Mouse (Mus musculus): ENCODE measurements around the gene Rad50.

Gene Rad50

GRCm38 (mm10) chr11:53634556-53634955 lies 72.6 kb downstream of the Rad50 start, which contains the start of gene Il13:
Il13 (minus strand) TSS chr11:53634702.
- DNase-seq (ENCODE audit: low spot score in 2 of 2), result no peak

DNA sequence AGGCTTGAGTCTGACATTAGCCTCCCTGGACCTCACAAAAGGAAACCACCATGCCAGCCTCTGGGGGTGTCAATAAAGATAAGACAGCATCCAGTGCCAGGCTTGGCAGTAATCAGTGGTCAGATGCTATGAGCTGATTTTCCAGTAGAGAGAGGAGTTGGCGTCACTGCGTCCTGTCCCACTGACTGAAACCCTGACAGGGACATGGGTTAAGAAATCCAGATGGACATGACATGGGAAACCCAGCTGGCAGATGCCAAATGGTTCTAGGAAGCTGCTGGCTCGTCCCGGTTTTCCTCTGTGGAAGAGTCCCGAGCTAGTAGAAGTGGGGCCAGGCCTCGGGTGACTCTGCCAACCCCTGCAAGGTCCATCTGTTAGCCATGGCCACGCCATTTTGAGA lies 73.5 kb downstream of the Rad50 start:
- no peak for DNase-seq (ENCODE audit: low spot score in 2 of 2)

GRCm38 (mm10) chr11:53632122-53632733 lies 74.9 kb downstream of the Rad50 start:
- DNase-seq (ENCODE audit: low spot score in 2 of 2), result peak in 1 of 2 experiments; percentile 14

- DNase-seq (ENCODE audit: low spot score in 2 of 2), result peak; percentile 69 to 86
These were observed 79.3 kb downstream of the Rad50 start for GRCm38 (mm10) chr11:53627859-53628258.

- DNase-seq (ENCODE audit: low spot score in 2 of 2), result no peak
These were observed 80.2 kb downstream of the Rad50 start for GRCm38 (mm10) chr11:53626802-53627373.

- DNase-seq (ENCODE audit: low spot score in 2 of 2), result no peak
These were observed 83.0 kb downstream of the Rad50 start for GRCm38 (mm10) chr11:53624124-53624523.

GRCm38 (mm10) chr11:53623573-53623972 lies 83.5 kb downstream of the Rad50 start:
- DNase-seq (ENCODE audit: low spot score in 2 of 2), result no peak

DNA sequence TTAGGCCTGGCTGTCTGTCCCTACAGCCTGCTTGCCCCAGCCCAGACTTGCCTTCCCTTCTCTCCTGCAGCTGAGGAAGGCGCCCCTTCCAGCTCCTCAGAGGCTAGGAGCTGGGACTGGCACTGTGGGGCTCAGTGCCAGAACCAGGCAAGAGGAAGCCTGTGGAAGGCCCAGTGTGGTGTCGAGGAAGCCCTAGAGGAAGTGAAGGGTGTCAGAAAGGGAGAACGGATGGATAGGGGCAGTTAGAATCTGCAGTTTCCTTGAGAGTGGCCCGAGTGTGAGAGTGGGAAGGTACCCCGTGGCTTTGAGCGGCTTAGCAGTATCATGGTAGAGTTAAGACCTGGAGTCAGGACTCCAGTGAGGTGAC lies 84.7 kb downstream of the Rad50 start:
- no peak for DNase-seq (ENCODE audit: low spot score in 2 of 2)

DNA sequence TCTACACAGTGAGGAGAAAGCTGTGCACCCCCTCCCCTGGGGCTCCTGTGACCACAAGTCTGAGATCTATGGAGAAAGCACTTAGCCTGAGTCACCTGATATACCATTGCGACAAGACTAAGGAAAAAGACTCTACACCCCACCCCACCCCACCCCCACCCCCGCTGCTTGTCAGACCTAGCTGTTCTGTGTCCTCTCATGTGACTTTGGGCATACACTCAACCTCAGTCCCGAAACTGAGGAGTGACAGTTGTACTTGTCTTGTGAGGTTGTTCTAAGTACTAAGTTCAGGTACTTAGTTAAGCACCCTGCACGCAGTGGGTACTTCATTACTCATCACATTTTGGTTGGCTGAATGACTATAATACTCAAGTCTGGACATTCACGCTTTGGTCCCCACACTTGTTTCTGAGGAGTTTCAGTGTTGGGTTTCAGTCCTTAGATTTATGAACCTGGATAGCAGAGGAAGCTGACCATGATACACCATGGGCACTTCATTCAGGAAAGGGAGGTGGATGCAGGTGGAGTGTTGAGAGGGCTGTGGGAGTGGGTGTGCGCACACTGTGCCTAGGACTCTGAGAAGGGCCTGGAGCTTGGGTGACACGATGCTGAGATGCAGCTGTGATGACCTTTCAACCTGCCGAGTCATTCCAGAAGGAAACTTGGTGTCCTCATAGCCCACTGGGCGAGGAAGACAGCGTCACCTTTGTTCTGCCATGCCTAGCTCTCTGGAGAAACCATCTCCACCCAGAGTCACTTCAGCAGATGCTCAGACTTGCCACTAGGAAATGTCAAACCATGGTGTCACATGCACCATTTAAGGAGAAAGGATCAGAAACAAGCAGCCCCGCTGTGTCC lies 85.3 kb downstream of the Rad50 start:
- no peak for DNase-seq (ENCODE audit: low spot score in 2 of 2)

GRCm38 (mm10) chr11:53620094-53620493 lies 87.0 kb downstream of the Rad50 start:
- no peak for DNase-seq (ENCODE audit: low spot score in 2 of 2)

DNA sequence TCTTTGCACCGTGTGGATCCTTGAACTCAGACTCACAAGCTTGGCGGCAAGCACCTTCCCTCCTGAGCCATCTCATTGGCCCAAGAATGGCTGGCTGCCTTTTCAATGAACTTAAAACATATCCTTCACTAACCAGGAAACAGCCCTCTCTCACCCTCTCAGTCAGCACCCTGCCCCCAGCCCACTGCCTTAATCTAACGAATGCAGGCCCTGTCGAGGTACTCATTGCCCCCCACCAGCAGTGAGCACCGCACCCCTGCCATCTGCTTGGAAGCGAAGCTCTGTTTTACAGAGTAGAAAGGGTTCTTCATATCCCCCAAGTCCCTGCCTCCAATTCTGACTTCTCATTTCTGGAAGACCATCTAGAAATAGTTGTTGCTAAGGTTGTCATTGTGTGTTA lies 87.7 kb downstream of the Rad50 start:
- DNase-seq (ENCODE audit: low spot score in 2 of 2), result no peak

DNA sequence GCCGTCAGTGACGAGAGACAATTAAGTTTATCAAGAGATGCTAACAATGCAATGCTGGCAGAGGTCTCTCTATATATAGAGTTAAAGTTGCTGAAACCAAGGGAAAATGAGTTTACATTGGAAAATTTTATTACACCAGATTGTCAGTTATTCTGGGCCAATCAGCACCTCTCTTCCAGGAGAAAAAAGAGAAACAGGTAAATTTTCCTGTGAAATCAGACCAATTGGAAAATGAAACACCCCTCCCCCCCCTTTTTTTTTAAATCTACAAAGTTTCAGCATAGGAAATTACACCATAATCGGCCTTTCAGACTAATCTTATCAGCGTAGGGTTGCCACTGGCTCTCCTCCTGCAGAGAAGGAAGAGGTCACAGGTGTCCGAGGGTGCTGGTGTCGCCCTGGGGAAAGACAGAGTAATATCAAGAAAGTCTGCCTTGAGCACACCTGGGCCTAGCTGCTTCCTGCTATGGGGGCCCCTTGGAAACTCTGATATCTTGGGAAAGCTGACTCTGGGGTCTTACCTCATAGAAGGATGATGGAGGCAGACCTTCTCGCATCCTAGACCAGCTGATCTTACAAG lies 88.4 kb downstream of the Rad50 start, which contains the start of gene Il4:
Gene Il4, minus strand, starts transcription at position 51 of the 580 bp plus-strand sequence.
- no peak for DNase-seq (ENCODE audit: low spot score in 2 of 2)

DNA sequence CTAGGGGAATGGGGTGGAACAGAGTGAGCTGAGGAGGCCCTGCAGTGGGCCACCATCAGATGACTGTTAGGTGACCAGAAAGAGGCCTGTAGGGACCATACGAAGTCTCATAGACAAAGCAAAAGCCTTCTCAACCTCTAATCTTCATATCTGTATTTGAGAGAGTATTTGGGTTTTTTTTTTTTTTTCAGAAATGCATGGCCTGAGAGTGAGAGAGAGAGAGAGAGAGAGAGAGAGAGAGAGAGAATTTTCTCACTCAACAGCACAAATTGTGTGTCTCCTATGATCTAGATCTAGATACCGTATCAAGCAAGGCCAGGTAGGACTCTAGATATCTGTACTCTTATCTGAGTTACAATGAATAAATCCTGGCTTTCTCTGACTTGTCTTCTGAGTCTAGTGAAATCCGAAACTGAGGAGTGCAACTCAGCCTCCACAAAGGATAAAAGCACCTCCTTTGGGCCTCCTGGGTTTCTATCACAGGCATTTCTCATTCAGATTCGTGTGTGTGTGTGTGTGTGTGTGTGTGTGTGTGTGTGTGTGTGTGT lies 89.5 kb downstream of the Rad50 start:
- DNase-seq (ENCODE audit: low spot score in 2 of 2), result no peak

- DNase-seq (ENCODE audit: low spot score in 2 of 2), result no peak
These were observed 90.2 kb downstream of the Rad50 start for GRCm38 (mm10) chr11:53616748-53617558.

GRCm38 (mm10) chr11:53615575-53615974 lies 91.5 kb downstream of the Rad50 start:
- no peak for DNase-seq (ENCODE audit: low spot score in 2 of 2)

DNA sequence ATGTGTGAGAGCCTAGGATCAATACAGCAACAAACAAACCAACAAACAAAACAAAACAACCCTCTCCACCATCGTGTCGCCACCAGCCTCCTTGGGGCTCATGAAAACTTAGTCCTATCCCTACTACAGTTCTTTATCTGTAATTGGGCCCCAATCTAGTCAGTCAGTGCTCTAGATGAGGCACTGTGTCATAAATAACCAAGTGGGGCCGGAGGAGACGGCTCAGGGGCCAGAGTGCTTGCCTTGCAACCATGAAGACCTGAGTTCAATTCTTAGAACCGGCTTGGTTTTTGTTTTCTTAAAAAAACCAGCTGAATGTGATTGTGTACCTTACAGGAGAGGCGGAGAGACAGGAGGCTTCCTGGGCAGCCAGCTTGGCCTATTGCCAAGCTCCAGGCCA lies 91.9 kb downstream of the Rad50 start:
- no peak for DNase-seq (ENCODE audit: low spot score in 2 of 2)

GRCm38 (mm10) chr11:53609672-53610071 lies 97.4 kb downstream of the Rad50 start:
- no peak for DNase-seq (ENCODE audit: low spot score in 2 of 2)

DNA sequence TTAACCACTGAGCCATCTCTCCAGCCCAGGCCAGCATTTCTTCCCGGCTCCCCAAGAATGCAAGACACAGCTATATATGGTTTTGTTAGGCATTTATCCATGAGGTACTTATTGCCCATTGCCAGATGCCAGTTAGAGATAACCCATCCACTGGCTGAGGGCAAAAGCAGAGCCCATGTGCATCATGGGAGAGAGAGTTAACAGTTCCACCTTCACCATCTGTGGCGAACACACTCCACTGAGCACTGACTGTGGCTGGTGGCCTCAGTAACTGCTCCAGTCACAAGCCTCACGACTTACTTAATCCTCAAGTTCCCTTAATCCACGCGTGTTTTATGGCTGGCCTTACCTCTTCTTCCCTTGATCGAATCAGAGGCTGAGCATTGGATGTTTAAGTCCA lies 97.9 kb downstream of the Rad50 start:
- no peak for DNase-seq (ENCODE audit: low spot score in 2 of 2)

DNA sequence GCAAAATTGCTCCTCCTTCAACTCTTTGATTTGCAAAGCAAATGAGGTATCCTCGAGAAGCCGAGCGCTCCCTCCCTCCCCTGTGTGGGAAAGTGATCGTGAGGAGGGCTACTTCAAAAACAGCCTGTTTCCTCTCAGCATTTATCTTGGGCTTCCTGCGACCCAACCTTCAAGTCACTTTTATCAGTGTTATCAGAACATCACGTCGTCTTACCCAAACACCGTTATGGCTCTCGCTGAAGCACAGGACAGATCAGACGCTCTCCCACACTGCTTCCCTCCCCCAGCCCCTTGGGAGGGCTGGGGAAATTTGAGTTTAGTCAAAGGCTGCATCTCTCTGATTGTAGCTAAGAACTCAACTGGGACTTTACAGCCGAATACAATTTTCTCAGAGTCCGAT lies 101.5 kb downstream of the Rad50 start:
- no peak for DNase-seq (ENCODE audit: low spot score in 2 of 2)

DNA sequence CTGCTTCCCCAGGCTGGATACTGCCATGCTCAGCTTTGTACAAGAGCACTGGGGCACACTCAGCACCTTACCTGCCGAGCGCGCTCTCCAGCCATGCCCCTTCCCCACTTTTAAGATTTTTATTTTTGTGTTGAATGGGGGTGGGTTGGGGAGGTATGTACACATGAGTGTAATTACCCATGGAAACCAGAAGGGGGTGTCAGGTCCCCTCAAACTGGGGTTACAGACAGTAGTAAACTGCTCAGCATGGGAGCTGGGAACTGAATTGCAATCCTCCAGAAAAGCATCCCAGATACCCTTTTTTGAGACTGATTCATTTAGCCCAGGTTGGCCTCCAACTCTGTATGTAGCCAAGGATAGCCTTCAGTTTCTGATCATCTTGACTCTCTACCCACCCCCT lies 102.1 kb downstream of the Rad50 start:
- no peak for DNase-seq (ENCODE audit: low spot score in 2 of 2)
